Mouse (Mus musculus): ENCODE data around the gene Sirt6.

DNA sequence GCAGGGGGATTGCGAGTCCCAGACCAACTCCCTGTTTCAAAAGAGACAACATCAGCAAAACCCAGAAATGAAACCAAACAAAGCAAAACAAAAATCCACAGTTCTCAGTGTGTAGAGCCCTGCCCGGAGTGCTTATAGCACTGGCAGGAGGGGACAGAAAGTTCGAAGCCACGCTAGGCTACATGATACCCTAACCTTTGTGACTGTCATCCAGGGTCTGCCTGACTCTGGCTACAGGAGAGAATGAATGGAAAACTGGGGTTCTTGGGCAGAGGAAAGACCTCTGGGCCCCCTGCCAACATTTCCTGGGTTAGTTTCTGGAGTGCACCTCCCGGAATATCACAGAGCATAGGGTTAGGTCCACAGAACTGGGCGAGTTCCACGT, 231 bp upstream of the Sirt6 start:
- TF ChIP-seq MAFK (IDR thresholded peaks at IDR 0.05; ENCODE audit: insufficient read depth, low read depth, low read length) (no peak), CHD2 (IDR thresholded peaks at IDR 0.05; ENCODE audit: low read depth, low read length) (no peak), ZNF384 (IDR thresholded peaks at IDR 0.05; ENCODE audit: low read depth, low read length) (no peak), ZC3H11A (IDR thresholded peaks at IDR 0.05; ENCODE audit: borderline replicate concordance, low read depth, low read length) (no peak)
